Mouse (Mus musculus): Measurements from ENCODE around the gene Coro6.

Gene Coro6

GRCm38 (mm10) chr11:77462283-77463100 is at the start of gene Coro6:
Gene Coro6, plus strand, starts transcription at chr11:77462411.
- no peak for DNase-seq (ENCODE audit: low spot score in 2 of 2)

GRCm38 (mm10) chr11:77414141-77414839 is 47.9 kb upstream of the Coro6 start:
- no peak for DNase-seq (ENCODE audit: low spot score in 2 of 2)

- no peak for DNase-seq (ENCODE audit: low spot score in 2 of 2)
Observed at GRCm38 (mm10) chr11:77416212-77417000, 45.8 kb upstream of the Coro6 start.

- DNase-seq (ENCODE audit: low spot score in 2 of 2), result no peak
Observed at GRCm38 (mm10) chr11:77418021-77418420, 44.2 kb upstream of the Coro6 start.

GRCm38 (mm10) chr11:77423175-77423859 is 38.9 kb upstream of the Coro6 start:
- DNase-seq (ENCODE audit: low spot score in 2 of 2), result no peak

GRCm38 (mm10) chr11:77428446-77428845 is 33.8 kb upstream of the Coro6 start:
- DNase-seq (ENCODE audit: low spot score in 2 of 2), result no peak

- DNase-seq (ENCODE audit: low spot score in 2 of 2), result no peak
Observed at GRCm38 (mm10) chr11:77437026-77437425, 25.2 kb upstream of the Coro6 start.

GRCm38 (mm10) chr11:77440081-77440480 is 22.1 kb upstream of the Coro6 start:
- no peak for DNase-seq (ENCODE audit: low spot score in 2 of 2)

GRCm38 (mm10) chr11:77441020-77441419 is 21.2 kb upstream of the Coro6 start:
- DNase-seq (ENCODE audit: low spot score in 2 of 2), result no peak

GRCm38 (mm10) chr11:77442186-77443170 is 19.7 kb upstream of the Coro6 start:
- no peak for DNase-seq (ENCODE audit: low spot score in 2 of 2)

GRCm38 (mm10) chr11:77444939-77445338 is 17.3 kb upstream of the Coro6 start:
- DNase-seq (ENCODE audit: low spot score in 2 of 2), result no peak

- DNase-seq (ENCODE audit: low spot score in 2 of 2), result no peak
Observed at GRCm38 (mm10) chr11:77446628-77447041, 15.6 kb upstream of the Coro6 start.

GRCm38 (mm10) chr11:77449224-77449623 is 13.0 kb upstream of the Coro6 start:
- DNase-seq (ENCODE audit: low spot score in 2 of 2), result no peak

- DNase-seq (ENCODE audit: low spot score in 2 of 2), result no peak
Observed at GRCm38 (mm10) chr11:77451670-77452069, 10.5 kb upstream of the Coro6 start.

GRCm38 (mm10) chr11:77453388-77453787 is 8.8 kb upstream of the Coro6 start:
- no peak for DNase-seq (ENCODE audit: low spot score in 2 of 2)

GRCm38 (mm10) chr11:77455770-77456510 is 6.3 kb upstream of the Coro6 start:
- DNase-seq (ENCODE audit: low spot score in 2 of 2), result no peak

GRCm38 (mm10) chr11:77456866-77457265 is 5.3 kb upstream of the Coro6 start:
- no peak for DNase-seq (ENCODE audit: low spot score in 2 of 2)

GRCm38 (mm10) chr11:77461856-77462255 is 355 bp upstream of the Coro6 start:
- no peak for DNase-seq (ENCODE audit: low spot score in 2 of 2)

- DNase-seq (ENCODE audit: low spot score in 2 of 2), result no peak
Observed at GRCm38 (mm10) chr11:77463101-77463445, 862 bp downstream of the Coro6 start.

- no peak for DNase-seq (ENCODE audit: low spot score in 2 of 2)
Observed at GRCm38 (mm10) chr11:77463786-77464185, 1.6 kb downstream of the Coro6 start.
